17 mouse cellular contexts compared by ENCODE assay signal in the genomic region with DNA sequence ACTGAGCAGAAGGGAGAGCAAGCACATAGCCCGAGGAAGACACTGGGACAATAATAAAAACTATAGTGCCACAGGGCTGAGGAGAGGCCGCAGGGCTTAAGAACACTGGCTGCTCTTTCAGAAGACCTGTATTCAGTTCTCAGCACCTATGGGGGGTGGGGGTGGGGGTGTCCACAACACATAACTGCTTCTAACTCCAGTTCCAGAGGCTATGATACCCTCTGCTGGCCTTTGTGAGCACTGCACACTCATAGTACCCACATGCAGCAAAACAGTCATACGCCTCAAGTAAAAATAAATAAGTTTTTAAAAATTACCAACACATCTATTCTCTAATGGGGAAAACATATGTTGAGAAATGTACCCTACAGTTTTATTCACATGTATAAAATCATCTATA. TPM values are rescaled to one million over a fixed set of nuclear protein-coding genes. Genes with fewer than 3 reads are reported as not detected.
DNase-seq lines count a peak whose midpoint lies in the region; ATAC-seq lines count a peak whose summit lies in the region.
"Had no signal": no experiment of that assay in that cellular context is flagged by ENCODE, and none has a peak within 500 bp of the region (broad histone marks: within the 10 kb centered on the region; RNA-seq: fewer than 3 reads in every experiment).

No protein-coding gene starts in this region.

- no peak overlapping the region for H3K9ac ChIP-seq in kidney, embryonic 16.5 days (replicated peaks; ENCODE audit: low read length)
- H3K9ac ChIP-seq in neural tube, embryonic 15.5 days (replicated peaks) = no peak overlapping the region
- H3K9ac ChIP-seq: hindbrain, embryonic 14.5 days; liver, embryonic 15.5 days had no signal

- H3K4me3 ChIP-seq in kidney, embryonic 16.5 days (ENCODE audit: low read length) = no peak overlapping the region
- H3K4me3 ChIP-seq in neural tube, embryonic 15.5 days (replicated peaks) = no peak overlapping the region
- H3K4me3 ChIP-seq: embryonic facial prominence, embryonic 10.5 days; liver, embryonic 15.5 days had no signal

- peaks cover 91% of the 10 kb centered on the region for H3K36me3 ChIP-seq in kidney, embryonic 16.5 days (ENCODE audit: insufficient read depth, low read length)
- peaks cover 90% of the 10 kb centered on the region for H3K36me3 ChIP-seq in neural tube, embryonic 15.5 days

- H3K9me3 ChIP-seq in kidney, embryonic 16.5 days (ENCODE audit: low read length) = no peaks in the 10 kb centered on the region
- H3K9me3 ChIP-seq in neural tube, embryonic 15.5 days (replicated peaks) = no peaks in the 10 kb centered on the region
- H3K9me3 ChIP-seq: embryonic facial prominence, embryonic 10.5 days; liver, embryonic 15.5 days had no signal

- peak; percentile 33 to 52 for DNase-seq in cerebellum, postnatal 10 days
- DNase-seq in kidney, postnatal 4 days = peak; percentile 44 to 46
- DNase-seq in 3T3-L1 (ENCODE audit: low read depth, low spot score) (peak; percentile 46), ZHBTc4 (ENCODE audit: low read depth, low spot score) (peak; percentile 66)
- DNase-seq in adrenal gland, postnatal 36 days = no peak
- DNase-seq: adrenal gland, adult 2 months; gastrocnemius, postnatal 14 days; kidney, postnatal 10 days; left cerebral cortex, postnatal 4 days; lung, postnatal 4 days; right cerebral cortex, adult 18-20 months had no signal

- H3K4me1 ChIP-seq in kidney, embryonic 16.5 days (ENCODE audit: insufficient read depth, low read length) = no peaks in the 10 kb centered on the region
- H3K4me1 ChIP-seq in neural tube, embryonic 15.5 days = no peaks in the 10 kb centered on the region
- H3K4me1 ChIP-seq: embryonic facial prominence, embryonic 10.5 days had no signal

- no peak overlapping the region for H3K27ac ChIP-seq in kidney, embryonic 16.5 days (ENCODE audit: low read length)
- no peak overlapping the region for H3K27ac ChIP-seq in neural tube, embryonic 15.5 days (replicated peaks)
- H3K27ac ChIP-seq: embryonic facial prominence, embryonic 10.5 days; hindbrain, embryonic 14.5 days; liver, embryonic 15.5 days had no signal

- H3K27me3 ChIP-seq in kidney, embryonic 16.5 days (ENCODE audit: insufficient read depth, low read length) = no peaks in the 10 kb centered on the region
- H3K27me3 ChIP-seq in neural tube, embryonic 15.5 days (replicated peaks) = no peaks in the 10 kb centered on the region
- H3K27me3 ChIP-seq: liver, embryonic 15.5 days had no signal

- ATAC-seq in cerebellum, adult (ENCODE audit: insufficient number of reproducible peaks, low FRiP score, low TSS enrichment) = no peak
- no peak for ATAC-seq in kidney, embryonic 16.5 days (ENCODE audit: low FRiP score, low TSS enrichment)
- ATAC-seq in neural tube, embryonic 15.5 days (ENCODE audit: low FRiP score) = no peak

- WGBS in kidney, embryonic 16.5 days = 92% methylated on average over 3 of the region's 3 CpGs
- 95% methylated on average over 3 of the region's 3 CpGs for WGBS in neural tube, embryonic 15.5 days

- H3K4me2 ChIP-seq in kidney, embryonic 16.5 days (replicated peaks; ENCODE audit: low read depth, low read length) = no peak overlapping the region
- no peak overlapping the region for H3K4me2 ChIP-seq in neural tube, embryonic 15.5 days
- H3K4me2 ChIP-seq: hindbrain, embryonic 14.5 days; liver, embryonic 15.5 days had no signal

RNA-seq across cellular contexts. Expression of a gene that starts 13.9 kb away (rescaled TPM):
- polyA plus RNA-seq in kidney, embryonic 16.5 days (2015; fragmentation: Nextera tagmentation; extraction: Ambion mirVana) = 33.9 and 41.9 TPM in 2 replicates
- 15.5 and 20.2 TPM in 2 replicates for polyA plus RNA-seq in neural tube, embryonic 15.5 days (2015; fragmentation: Nextera tagmentation; extraction: Ambion mirVana)
- total RNA-seq in adrenal gland, postnatal 36 days (2021) = 10 to 100 TPM; 28.3 to 30.6 TPM

RNA-seq across cellular contexts. Expression of a gene that starts 19.4 kb away (rescaled TPM):
- 62.3 and 63.9 TPM in 2 replicates for polyA plus RNA-seq in kidney, embryonic 16.5 days (2015; fragmentation: Nextera tagmentation; extraction: Ambion mirVana)
- polyA plus RNA-seq in neural tube, embryonic 15.5 days (2015; fragmentation: Nextera tagmentation; extraction: Ambion mirVana) = 33.7 and 33.9 TPM in 2 replicates
- 10 to 100 TPM; 22.5 to 23.3 TPM for total RNA-seq in adrenal gland, postnatal 36 days (2021)

RNA-seq across cellular contexts. Expression of a gene that starts 21.3 kb away (rescaled TPM):
- polyA plus RNA-seq in kidney, embryonic 16.5 days (2015; fragmentation: Nextera tagmentation; extraction: Ambion mirVana) = 64.1 and 68.0 TPM in 2 replicates
- polyA plus RNA-seq in neural tube, embryonic 15.5 days (2015; fragmentation: Nextera tagmentation; extraction: Ambion mirVana) = 53.4 and 55.0 TPM in 2 replicates
- total RNA-seq in adrenal gland, postnatal 36 days (2021) = 10 to 100 TPM; 19.5 to 28.9 TPM

RNA-seq across cellular contexts. Expression of a gene that starts 26.4 kb away (rescaled TPM):
- polyA plus RNA-seq in kidney, embryonic 16.5 days (2015; fragmentation: Nextera tagmentation; extraction: Ambion mirVana) = 7.6 and 7.9 TPM in 2 replicates
- 1.9 and 2.1 TPM in 2 replicates for polyA plus RNA-seq in neural tube, embryonic 15.5 days (2015; fragmentation: Nextera tagmentation; extraction: Ambion mirVana)
- 10 to 100 TPM; 28.8 to 36.4 TPM for total RNA-seq in adrenal gland, postnatal 36 days (2021)

RNA-seq across cellular contexts. Expression of a gene that starts 37.1 kb away (rescaled TPM):
- polyA plus RNA-seq in kidney, embryonic 16.5 days (2015; fragmentation: Nextera tagmentation; extraction: Ambion mirVana) = 20.0 and 23.0 TPM in 2 replicates
- polyA plus RNA-seq in neural tube, embryonic 15.5 days (2015; fragmentation: Nextera tagmentation; extraction: Ambion mirVana) = 23.2 and 27.3 TPM in 2 replicates
- total RNA-seq in adrenal gland, postnatal 36 days (2021) = 10 to 100 TPM; 14.8 to 19.9 TPM

Comparison
In these comparisons a context has a peak if more than half of its experiments do, and no peak if none do; other contexts are left out.
1. DNase-seq: peak in cerebellum, postnatal 10 days (2 of 2), kidney, postnatal 4 days (2 of 2), 3T3-L1 (single experiment) and ZHBTc4 (single experiment); none in adrenal gland, postnatal 36 days (0 of 2).